Mouse (Mus musculus): Measurements from ENCODE around the gene Rasgef1b. TPM values are rescaled to one million over a fixed set of nuclear protein-coding genes. Genes with fewer than 3 reads are reported as not detected.

Gene Rasgef1b
- total RNA-seq, 2 experiments from 2014 or later: 14.6 to 19.6 TPM

DNA sequence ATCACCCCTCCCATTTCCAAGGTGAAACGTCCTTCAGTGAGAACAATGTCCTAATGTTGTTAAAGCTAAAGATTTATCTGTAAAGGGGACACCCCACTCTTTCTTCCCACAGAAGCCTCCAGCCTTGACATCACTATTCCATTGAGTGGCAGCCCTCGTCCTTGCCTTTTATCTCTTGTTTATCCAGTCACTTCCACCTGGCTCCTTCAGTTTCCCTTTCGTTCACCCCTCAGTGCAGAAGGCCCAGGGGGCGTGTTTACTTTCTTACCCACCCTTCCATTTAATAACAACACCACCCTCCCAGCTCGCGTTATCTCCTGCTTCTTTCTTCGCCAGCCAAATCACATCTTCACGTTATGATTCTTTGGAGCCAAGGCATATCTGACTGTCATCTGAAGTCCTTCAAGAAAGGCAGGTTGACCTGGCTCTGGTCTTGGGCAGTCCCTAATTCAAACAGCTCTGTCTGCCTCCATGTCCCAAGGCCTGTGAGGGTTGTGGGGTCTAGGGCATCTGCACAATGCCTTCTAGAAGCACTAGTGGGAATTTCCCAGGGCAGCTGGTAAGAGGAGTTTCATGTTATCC lies 355.2 kb downstream of the Rasgef1b start:
- DNase-seq: peak in 1 of 2 experiments; percentile 65

DNA sequence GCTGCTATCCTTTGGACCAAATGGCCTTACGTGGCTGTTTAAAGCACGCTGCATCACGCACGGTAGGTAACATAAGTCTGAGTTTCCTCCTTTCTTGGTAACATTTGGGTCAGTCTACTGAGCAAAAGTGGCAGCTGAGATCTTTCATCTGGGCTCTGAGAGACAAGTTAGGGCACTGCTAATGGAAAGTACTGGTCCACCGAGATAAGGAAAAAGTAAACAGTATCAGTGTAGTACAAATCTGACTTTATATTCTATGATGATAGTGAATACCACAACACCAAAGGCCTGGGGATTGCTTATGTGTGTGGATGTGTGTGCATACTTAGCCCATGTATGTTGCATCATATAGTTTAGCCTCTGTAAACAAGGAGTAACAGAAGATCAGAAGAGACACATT lies 358.2 kb downstream of the Rasgef1b start:
- no peak for DNase-seq

DNA sequence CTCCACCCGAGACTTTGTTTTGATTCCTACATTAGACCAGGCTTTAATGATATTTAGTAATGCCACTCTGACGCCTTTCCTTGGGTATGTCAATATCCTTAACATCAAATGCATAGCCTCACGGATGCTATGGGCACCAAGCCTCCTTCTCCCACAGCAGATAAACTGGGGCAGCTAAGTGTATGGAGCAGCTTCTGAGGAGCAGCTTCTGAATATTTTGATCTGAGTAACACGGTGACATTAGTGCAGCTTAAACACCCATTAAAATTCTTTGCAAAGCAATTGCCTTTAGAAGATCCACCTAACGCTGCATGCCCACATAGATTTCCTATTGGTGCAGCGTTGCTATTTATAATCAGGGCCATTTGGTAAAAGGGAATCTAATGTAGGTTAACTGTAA lies 359.6 kb downstream of the Rasgef1b start:
- no peak for DNase-seq

GRCm38 (mm10) chr5:99368615-99369014 lies 360.2 kb downstream of the Rasgef1b start:
- DNase-seq: no peak

- DNase-seq: peak in 1 of 2 experiments; percentile 60
Measured at GRCm38 (mm10) chr5:99360531-99360930, 368.3 kb downstream of the Rasgef1b start.

GRCm38 (mm10) chr5:99359251-99359650 lies 369.6 kb downstream of the Rasgef1b start:
- DNase-seq: no peak

DNA sequence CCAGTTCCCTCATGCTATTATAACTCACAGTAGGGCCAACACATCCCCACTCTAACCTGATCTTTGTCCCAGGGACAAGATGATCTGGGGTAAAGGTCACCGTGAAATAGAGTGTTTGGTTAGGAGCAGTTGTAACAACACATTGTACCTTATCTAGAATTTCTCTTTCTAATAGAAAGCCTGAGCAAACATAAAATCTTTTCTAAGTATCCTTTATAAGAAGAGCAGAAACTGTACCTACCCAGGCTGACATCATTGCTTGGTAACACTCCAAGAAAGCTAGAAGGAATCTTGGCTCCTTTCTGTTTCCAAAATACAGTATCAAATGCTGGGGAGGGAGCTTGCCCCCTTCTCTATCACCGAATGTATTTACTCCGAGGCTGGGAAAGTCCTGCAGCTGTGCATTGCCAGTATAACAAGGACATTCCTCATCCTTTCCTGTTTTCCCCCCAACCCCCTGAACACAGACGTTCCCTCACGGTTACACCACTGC lies 374.2 kb downstream of the Rasgef1b start:
- DNase-seq: peak in 1 of 2 experiments; percentile 44

DNA sequence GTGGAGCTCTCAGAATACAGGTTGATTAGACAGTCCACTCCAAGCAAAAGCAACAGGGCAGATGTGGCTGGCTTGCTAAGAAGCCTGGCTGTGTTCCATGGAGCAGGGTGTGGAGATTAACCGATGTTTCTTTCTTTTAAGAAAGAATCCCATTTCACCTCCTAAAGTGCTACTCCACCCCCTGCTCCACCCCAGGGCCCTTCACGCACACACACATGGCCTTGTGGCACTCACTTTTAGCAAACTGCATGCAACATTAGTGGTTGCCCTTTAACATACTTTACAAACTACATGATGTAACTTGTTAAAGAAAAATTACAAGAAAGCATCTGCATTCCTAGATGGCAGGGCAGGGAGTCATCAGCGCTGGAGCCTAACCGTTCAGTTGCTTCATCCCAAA lies 378.8 kb downstream of the Rasgef1b start:
- DNase-seq: no peak

- peak; percentile 88 to 89 for DNase-seq
Measured at GRCm38 (mm10) chr5:99348257-99348849, 380.5 kb downstream of the Rasgef1b start.

DNA sequence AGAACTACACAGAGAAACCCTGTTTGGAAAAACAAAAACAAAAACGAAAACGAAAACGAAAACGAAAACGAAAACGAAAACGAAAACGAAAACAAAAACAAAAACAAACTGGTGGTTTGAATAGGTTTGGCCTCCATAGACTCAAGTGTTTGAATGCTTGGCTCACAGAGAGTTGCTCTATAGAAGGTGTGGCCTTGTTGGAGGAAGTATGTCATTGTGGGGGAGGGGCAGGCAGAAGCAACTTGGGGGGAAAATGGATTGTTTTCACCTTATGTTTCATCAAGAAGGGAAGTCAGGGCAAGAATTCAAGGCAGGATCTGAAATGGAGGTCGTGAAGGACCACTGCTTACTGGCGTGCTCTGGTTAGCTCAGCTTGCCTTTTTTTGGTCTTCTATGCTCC lies 386.3 kb downstream of the Rasgef1b start:
- no peak for DNase-seq

- peak in 1 of 2 experiments; percentile 42 for DNase-seq
Measured at GRCm38 (mm10) chr5:99340311-99340989, 388.4 kb downstream of the Rasgef1b start.

DNA sequence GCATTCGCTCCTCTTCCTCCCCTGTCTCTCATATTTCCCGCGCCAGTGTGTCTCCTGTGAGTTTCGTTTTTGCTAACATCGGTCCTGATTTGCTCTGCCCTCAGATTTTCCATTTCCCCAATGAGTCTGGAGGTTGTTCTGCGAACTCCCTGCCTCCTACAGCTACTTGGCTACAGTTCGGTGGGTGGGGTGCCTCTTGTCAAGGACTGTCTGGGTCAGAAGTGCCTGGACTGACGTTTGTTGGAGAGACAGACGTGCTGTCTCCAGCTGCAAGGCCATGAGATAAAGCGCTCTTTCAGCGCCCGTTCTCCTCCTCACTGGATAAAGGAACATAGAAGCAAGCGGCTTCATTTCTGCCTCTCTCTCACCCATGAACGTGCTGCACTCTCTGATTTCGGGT lies 389.1 kb downstream of the Rasgef1b start:
- peak; percentile 89 to 93 for DNase-seq

DNA sequence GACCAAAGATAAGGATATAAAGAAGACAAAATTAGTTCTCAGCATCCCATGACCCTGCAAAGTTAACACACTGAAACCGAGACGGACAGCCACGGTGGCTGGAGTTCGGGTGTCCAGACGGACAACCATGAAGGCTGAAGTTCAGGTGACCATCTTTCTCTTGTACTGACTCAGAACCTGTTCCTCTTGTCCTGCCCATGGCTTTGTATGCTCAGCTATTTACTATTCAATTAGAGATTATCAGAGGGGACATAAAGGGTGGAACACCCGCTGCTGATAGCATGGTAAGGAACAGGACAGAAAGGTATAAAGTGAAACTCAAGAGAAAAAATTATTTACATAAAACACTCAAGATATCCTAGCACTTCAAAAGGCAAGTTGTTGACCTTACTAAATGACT lies 390.0 kb downstream of the Rasgef1b start:
- DNase-seq: no peak

- DNase-seq: peak; percentile 15 to 41
Measured at GRCm38 (mm10) chr5:99336427-99336826, 392.4 kb downstream of the Rasgef1b start.

GRCm38 (mm10) chr5:99334017-99334416 lies 394.8 kb downstream of the Rasgef1b start:
- no peak for DNase-seq

DNA sequence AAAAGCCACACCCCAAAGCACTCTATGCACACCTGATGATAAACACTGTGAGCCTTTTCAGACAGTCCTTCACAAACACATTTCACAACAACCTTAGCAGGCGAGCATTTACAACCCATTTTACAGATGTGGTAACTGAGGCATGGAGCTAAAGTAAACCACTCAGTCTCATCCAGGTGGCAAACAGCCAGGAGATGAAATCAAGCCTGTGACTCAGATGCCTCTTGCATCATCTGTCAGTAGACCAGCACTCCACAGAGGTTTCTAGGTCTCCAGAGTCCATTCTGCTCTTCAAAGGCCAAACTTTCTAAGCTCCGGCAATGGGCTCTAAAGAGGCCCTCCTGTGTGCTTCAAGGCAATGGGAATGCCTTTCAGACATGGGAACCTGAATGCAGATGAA lies 396.8 kb downstream of the Rasgef1b start:
- peak in 1 of 2 experiments; percentile 23 for DNase-seq

GRCm38 (mm10) chr5:99329065-99329464 lies 399.8 kb downstream of the Rasgef1b start:
- no peak for DNase-seq

DNA sequence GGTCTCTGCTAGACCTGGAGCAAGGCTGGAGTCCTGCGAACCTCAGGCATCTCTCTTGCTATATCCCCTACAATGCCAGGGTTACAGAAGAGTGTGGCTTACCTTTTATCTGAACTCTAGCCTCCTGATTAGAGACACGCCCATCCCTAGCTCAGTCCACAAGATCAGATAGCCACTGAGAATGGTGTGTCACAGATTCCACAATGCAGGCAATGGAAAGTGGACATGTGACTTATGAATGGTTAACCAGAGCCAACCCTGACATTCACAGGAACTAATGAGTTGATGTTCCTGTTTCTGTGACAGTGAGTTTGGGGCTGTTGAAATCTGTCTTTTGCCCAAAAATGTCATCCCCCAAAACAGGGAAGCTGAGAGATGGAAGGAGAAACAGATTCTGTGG lies 401.8 kb downstream of the Rasgef1b start:
- DNase-seq: no peak

DNA sequence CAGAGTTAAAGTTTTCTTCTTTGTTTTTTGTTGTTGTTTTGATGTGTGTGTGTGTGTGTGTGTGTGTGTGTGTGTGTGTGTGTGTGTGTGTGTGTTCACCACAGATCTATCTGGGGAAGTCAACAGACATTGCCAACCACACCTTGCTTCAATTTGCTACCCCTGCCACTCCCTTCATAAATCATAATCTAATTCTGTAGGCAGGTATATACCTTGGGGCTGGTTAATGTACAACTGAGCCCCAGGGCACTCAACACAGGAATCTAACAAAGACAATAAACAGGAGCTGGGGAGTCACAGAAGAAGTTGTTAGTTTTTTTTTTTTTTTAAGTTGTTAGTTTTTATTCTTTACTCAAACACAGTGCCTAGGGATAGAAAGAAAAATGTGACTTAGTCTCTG lies 403.6 kb downstream of the Rasgef1b start:
- DNase-seq: no peak

GRCm38 (mm10) chr5:99320783-99321182 lies 408.1 kb downstream of the Rasgef1b start:
- no peak for DNase-seq

- DNase-seq: no peak
Measured at GRCm38 (mm10) chr5:99297939-99298338, 430.9 kb downstream of the Rasgef1b start.

GRCm38 (mm10) chr5:99296348-99296747 lies 432.5 kb downstream of the Rasgef1b start:
- DNase-seq: no peak

DNA sequence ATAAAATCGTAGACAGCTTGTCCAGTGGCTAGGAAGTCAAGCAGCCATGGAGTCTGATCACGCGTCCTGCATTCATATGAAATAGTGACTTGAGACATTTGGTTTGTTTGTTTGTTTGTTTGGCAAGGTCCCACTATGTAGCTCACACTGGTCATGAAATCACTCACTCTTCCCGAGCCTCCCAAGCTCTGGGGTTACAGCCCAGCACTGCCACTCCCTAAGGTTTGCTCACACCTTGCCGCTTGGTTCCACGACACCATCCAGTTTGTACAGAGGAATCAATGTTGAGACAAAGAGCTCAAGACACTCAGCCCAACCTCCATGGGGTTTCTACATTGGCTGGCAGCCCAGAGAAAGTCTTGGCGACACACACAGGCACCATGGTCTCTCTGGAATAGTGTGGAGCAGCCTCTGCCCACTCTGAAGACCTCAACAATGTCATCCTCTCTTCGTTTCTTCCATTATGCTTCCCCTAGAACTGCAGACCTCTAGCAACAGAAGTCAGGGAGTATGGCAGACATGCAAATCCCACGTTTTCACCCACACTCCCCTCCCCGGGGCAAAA lies 436.5 kb downstream of the Rasgef1b start:
- no peak for DNase-seq
